Mouse (Mus musculus): Measurements from ENCODE around the gene Olfr124.

Olfr124 gene

DNA sequence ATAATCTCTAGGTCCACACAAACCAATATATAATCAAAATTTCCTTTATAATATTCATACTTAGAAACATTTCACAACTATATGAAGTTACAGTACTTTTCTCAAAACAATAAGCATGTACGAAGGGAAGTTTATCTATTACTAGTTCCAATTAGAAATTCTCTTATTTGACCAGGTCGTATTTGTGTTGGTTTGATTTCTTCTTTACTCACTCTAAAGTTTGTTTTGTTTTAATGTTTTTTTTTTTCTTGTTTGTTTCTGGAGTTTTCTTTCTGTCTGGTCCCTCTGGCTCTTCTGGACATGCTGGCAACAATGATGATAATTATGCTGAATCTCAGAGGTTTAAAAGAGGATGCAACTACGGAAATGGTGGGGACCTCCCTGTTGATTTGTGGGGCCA is at the start of gene Olfr124:
TSS of gene Olfr124 (plus strand) at position 301 of the 400 bp plus-strand sequence.
- DNase-seq (ENCODE audit: low spot score), result no peak

DNA sequence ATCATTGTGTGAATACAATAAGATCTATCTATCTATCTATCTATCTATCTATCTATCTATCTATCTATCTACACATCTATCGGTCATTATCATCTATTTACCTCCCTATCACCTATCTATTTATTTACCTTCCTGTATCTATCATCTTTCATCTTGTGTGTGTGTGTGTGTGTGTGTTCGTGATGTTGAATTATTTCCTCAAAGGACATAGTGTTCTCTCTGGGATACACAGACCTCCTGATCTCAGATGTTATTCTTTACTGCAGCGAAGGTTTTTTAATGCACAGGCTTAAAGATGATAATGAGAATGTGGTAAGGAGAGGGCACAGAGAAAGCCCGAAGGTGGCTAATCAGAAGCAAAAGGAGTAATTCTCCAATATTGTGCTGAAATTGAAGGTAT is 31.4 kb upstream of the Olfr124 start, which contains the start of gene Olfr122:
TSS of gene Olfr122 (plus strand) at position 301 of the 400 bp plus-strand sequence.
- no peak for DNase-seq (ENCODE audit: low spot score)

DNA sequence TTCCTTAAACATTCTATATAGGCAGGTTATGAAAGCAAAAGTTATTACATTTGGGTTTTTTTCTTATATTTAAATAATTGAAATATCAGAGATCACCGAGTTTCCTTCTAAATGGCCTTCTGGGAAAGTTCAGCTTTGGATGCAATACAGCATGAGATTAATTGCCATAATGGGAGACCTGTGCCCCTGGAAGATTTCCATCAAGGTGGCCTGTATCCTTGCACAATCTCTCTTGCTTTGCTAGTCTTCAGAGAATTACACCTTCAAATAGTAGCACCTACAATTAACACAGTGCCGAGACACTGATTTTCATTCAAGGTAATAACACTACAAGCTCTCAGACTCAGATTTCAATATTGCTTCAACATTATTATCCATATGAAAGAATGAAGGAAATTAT is 6.5 kb upstream of the Olfr124 start, which contains the start of gene Olfr123:
TSS of gene Olfr123 (plus strand) at position 301 of the 400 bp plus-strand sequence.
- DNase-seq (ENCODE audit: low spot score), result no peak

DNA sequence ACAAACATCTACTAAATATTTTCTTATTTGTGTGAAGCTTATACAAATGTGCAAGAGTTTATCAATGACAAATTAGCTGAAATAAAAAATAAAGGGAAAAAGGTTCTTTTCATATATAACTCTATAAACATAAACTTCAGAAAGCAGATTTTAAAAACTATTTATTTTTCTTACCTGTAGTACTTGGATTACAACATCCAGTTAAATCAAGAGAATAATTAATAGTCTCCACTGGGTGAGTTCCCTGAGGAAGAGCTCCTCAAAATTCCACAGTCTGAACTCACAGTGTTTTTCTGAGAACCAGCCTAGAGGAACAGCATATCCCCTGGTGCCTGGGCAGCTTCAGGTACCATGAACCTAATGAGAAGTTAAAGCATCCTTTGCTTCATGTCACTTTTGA is 33.0 kb downstream of the Olfr124 start, which contains the start of gene Olfr125:
TSS of gene Olfr125 (plus strand) at position 301 of the 400 bp plus-strand sequence.
- DNase-seq (ENCODE audit: low spot score), result no peak

DNA sequence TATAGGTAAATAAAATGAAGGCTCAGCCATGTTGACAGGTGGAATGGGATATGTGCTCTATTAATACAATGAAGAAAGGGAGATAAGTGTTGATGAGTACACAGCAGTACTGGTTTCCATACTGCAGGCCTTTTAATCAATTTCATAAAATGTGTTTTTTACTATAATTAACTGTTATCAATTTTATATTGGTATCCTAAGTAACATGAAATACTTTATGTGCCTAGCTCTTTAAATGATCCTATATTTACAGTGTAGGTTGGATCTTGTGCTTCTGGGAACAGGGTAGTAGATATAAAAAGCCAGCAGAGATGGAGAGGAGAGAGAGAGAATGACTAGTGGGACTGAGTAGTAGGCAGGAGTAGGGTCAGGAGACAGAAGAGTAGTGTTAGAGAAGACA is 47.5 kb downstream of the Olfr124 start, which contains the start of gene Olfr126:
TSS of gene Olfr126 (plus strand) at position 301 of the 400 bp plus-strand sequence.
- DNase-seq (ENCODE audit: low spot score), result no peak
